In genomic region chr10:17551869-17552268, GRCm38 (mm10) we compare ENCODE assay signal across 29 mouse cellular contexts.
DNase-seq lines count a peak whose midpoint lies in the region; ATAC-seq and TF ChIP-seq lines count a peak whose summit lies in the region.
"Had no signal": no experiment of that assay in that cellular context is flagged by ENCODE, and none has a peak within 500 bp of the region (broad histone marks: within the 10 kb centered on the region; RNA-seq: fewer than 3 reads in every experiment).

No protein-coding gene starts in this region.

- no peaks in the 10 kb centered on the region for H3K9me3 ChIP-seq in kidney, embryonic 14.5 days (ENCODE audit: control insufficient read depth, low read length)
- no peaks in the 10 kb centered on the region for H3K9me3 ChIP-seq in lung, postnatal 0 days (ENCODE audit: low read length)
- no peaks in the 10 kb centered on the region for H3K9me3 ChIP-seq in midbrain, postnatal 0 days (ENCODE audit: low read length)
- H3K9me3 ChIP-seq: embryonic facial prominence, embryonic 10.5 days; embryonic facial prominence, embryonic 13.5 days; forebrain, embryonic 10.5 days; forebrain, embryonic 13.5 days; heart, embryonic 10.5 days; heart, embryonic 13.5 days had no signal

- no peak overlapping the region for H3K9ac ChIP-seq in kidney, embryonic 14.5 days (ENCODE audit: low read depth, low read length)
- H3K9ac ChIP-seq in lung, postnatal 0 days (replicated peaks; ENCODE audit: low read depth) = no peak overlapping the region
- no peak overlapping the region for H3K9ac ChIP-seq in midbrain, postnatal 0 days (replicated peaks; ENCODE audit: low read length, poor library complexity, severe bottlenecking)
- H3K9ac ChIP-seq: embryonic facial prominence, embryonic 13.5 days; forebrain, embryonic 13.5 days; heart, embryonic 13.5 days; hindbrain, embryonic 14.5 days had no signal

- no peak overlapping the region for H3K4me3 ChIP-seq in kidney, adult 2 months (ENCODE audit: insufficient read depth, low read depth, low read length)
- no peak overlapping the region for H3K4me3 ChIP-seq in kidney, embryonic 14.5 days (ENCODE audit: low read length)
- no peak overlapping the region for H3K4me3 ChIP-seq in lung, postnatal 0 days (ENCODE audit: low read depth, low read length)
- H3K4me3 ChIP-seq in midbrain, postnatal 0 days (ENCODE audit: low read depth, low read length) = no peak overlapping the region
- H3K4me3 ChIP-seq: embryonic facial prominence, embryonic 10.5 days; embryonic facial prominence, embryonic 13.5 days; erythroblast, embryonic 14.5 days; forebrain, embryonic 10.5 days; forebrain, embryonic 13.5 days; heart, adult 2 months; heart, embryonic 10.5 days; heart, embryonic 13.5 days had no signal

- H3K4me1 ChIP-seq in kidney, adult 2 months (ENCODE audit: control insufficient read depth, insufficient read depth, low read length) = peaks cover 12% of the 10 kb centered on the region
- no peaks in the 10 kb centered on the region for H3K4me1 ChIP-seq in kidney, embryonic 14.5 days (ENCODE audit: control insufficient read depth, insufficient read depth, low read length)
- H3K4me1 ChIP-seq in lung, postnatal 0 days (ENCODE audit: insufficient read depth, low read depth, low read length) = no peaks in the 10 kb centered on the region
- no peaks in the 10 kb centered on the region for H3K4me1 ChIP-seq in midbrain, postnatal 0 days (ENCODE audit: insufficient read depth, low read length)
- H3K4me1 ChIP-seq: embryonic facial prominence, embryonic 13.5 days; forebrain, embryonic 10.5 days; forebrain, embryonic 13.5 days had no signal

- 70% methylated on average over 6 of the region's 6 CpGs for WGBS in kidney, adult 2 months
- 85% methylated on average over 6 of the region's 6 CpGs for WGBS in kidney, embryonic 14.5 days
- 69% methylated on average over 6 of the region's 6 CpGs for WGBS in lung, postnatal 0 days
- WGBS in midbrain, postnatal 0 days = 85% methylated on average over 6 of the region's 6 CpGs

- TF ChIP-seq EP300 in lung, postnatal 0 days (IDR thresholded peaks at IDR 0.05) = no peak

- no peak for DNase-seq in kidney, adult 2 months
- DNase-seq in lung, postnatal 0 days (ENCODE audit: low spot score) = peak; percentile 36
- no peak for DNase-seq in lung, postnatal 4 days
- peak; percentile 73 for DNase-seq in fat pad, adult 2 months (ENCODE audit: extremely low read depth, low read depth, low spot score)
- DNase-seq in midbrain, postnatal 0 days (ENCODE audit: low spot score) = no peak
- DNase-seq: adrenal gland, adult 8-10 months; adrenal gland, postnatal 25 days; cerebellum, adult 11-12 months; cerebellum, adult 8-10 months; cerebellum, postnatal 10 days; cerebellum, postnatal 36 days; embryo, embryonic 11 days; gastrocnemius, postnatal 10 days; gastrocnemius, postnatal 36 days; heart, adult 2 months; heart, postnatal 14 days; heart, postnatal 4 days had no signal

- no peaks in the 10 kb centered on the region for H3K36me3 ChIP-seq in kidney, adult 2 months (ENCODE audit: control insufficient read depth, insufficient read depth, low read length)
- no peaks in the 10 kb centered on the region for H3K36me3 ChIP-seq in kidney, embryonic 14.5 days (ENCODE audit: control insufficient read depth, insufficient read depth, low read length)
- H3K36me3 ChIP-seq in lung, postnatal 0 days (ENCODE audit: insufficient read depth, low read length) = no peaks in the 10 kb centered on the region
- no peaks in the 10 kb centered on the region for H3K36me3 ChIP-seq in midbrain, postnatal 0 days (ENCODE audit: insufficient read depth, low read length)
- H3K36me3 ChIP-seq: embryonic facial prominence, embryonic 10.5 days; embryonic facial prominence, embryonic 13.5 days; forebrain, embryonic 10.5 days; heart, embryonic 10.5 days; heart, embryonic 13.5 days had no signal

- H3K27me3 ChIP-seq in kidney, adult 2 months (replicated peaks; ENCODE audit: control insufficient read depth, insufficient read depth, low read length) = no peaks in the 10 kb centered on the region; the same call in 1 of the 2 replicates
- no peaks in the 10 kb centered on the region; the same call in 1 of the 2 replicates for H3K27me3 ChIP-seq in kidney, embryonic 14.5 days (ENCODE audit: control insufficient read depth, insufficient read depth, low read length)
- no peaks in the 10 kb centered on the region for H3K27me3 ChIP-seq in lung, postnatal 0 days (replicated peaks; ENCODE audit: insufficient read depth, low read length)
- H3K27me3 ChIP-seq in midbrain, postnatal 0 days (ENCODE audit: insufficient read depth, low read length) = no peaks in the 10 kb centered on the region
- H3K27me3 ChIP-seq: embryonic facial prominence, embryonic 13.5 days; forebrain, embryonic 13.5 days; heart, embryonic 13.5 days had no signal

- H3K27ac ChIP-seq in kidney, adult 2 months (ENCODE audit: insufficient read depth, low read depth, low read length) = peak overlapping the region; percentile 35; the same call in 1 of the 2 replicates
- no peak overlapping the region for H3K27ac ChIP-seq in kidney, embryonic 14.5 days (ENCODE audit: low read depth, low read length)
- H3K27ac ChIP-seq in lung, postnatal 0 days (ENCODE audit: low read length) = no peak overlapping the region
- H3K27ac ChIP-seq in midbrain, postnatal 0 days (ENCODE audit: low read depth, low read length) = no peak overlapping the region
- H3K27ac ChIP-seq: embryonic facial prominence, embryonic 10.5 days; embryonic facial prominence, embryonic 13.5 days; forebrain, embryonic 10.5 days; forebrain, embryonic 13.5 days; heart, adult 2 months; heart, embryonic 10.5 days; heart, embryonic 13.5 days; hindbrain, embryonic 14.5 days; hindbrain, postnatal 0 days had no signal

- ATAC-seq in kidney, embryonic 14.5 days (ENCODE audit: low FRiP score, low TSS enrichment) = no peak
- ATAC-seq in lung, postnatal 0 days = no peak
- ATAC-seq in midbrain, postnatal 0 days (ENCODE audit: low FRiP score) = no peak
- ATAC-seq: CD4-positive, CD25-positive, alpha-beta regulatory T cell, adult 4 months; forebrain, embryonic 13.5 days; forebrain, embryonic 16.5 days; hindbrain, postnatal 0 days had no signal

- TF ChIP-seq CTCF in kidney, adult 2 months (conservative IDR thresholded peaks at IDR 0.05; ENCODE audit: insufficient read depth, insufficient read length, low read depth, low read length) = no peak
- no peak for TF ChIP-seq CTCF in lung, postnatal 0 days (IDR thresholded peaks at IDR 0.05)
- TF ChIP-seq CTCF in midbrain, postnatal 0 days (IDR thresholded peaks at IDR 0.05) = no peak

- no peak overlapping the region for H3K4me2 ChIP-seq in kidney, embryonic 14.5 days (replicated peaks; ENCODE audit: low read depth, low read length)
- no peak overlapping the region for H3K4me2 ChIP-seq in lung, postnatal 0 days (replicated peaks; ENCODE audit: low read depth, low read length)
- H3K4me2 ChIP-seq in midbrain, postnatal 0 days (ENCODE audit: low read depth, low read length, poor library complexity, severe bottlenecking) = no peak overlapping the region
- H3K4me2 ChIP-seq: embryonic facial prominence, embryonic 13.5 days; forebrain, embryonic 13.5 days; heart, embryonic 13.5 days; hindbrain, embryonic 14.5 days had no signal

- TF ChIP-seq POLR2A in kidney, adult 2 months (IDR thresholded peaks at IDR 0.05; ENCODE audit: low read depth, low read length) = no peak

Comparison
In these comparisons a context has a peak if more than half of its experiments do, and no peak if none do; other contexts are left out.
1. DNase-seq: peak in lung, postnatal 0 days (single experiment) and fat pad, adult 2 months (single experiment); none in kidney, adult 2 months (single experiment), lung, postnatal 4 days (0 of 2) and midbrain, postnatal 0 days (single experiment).